ENCODE assay signal across 9 mouse cellular contexts in the genomic region with DNA sequence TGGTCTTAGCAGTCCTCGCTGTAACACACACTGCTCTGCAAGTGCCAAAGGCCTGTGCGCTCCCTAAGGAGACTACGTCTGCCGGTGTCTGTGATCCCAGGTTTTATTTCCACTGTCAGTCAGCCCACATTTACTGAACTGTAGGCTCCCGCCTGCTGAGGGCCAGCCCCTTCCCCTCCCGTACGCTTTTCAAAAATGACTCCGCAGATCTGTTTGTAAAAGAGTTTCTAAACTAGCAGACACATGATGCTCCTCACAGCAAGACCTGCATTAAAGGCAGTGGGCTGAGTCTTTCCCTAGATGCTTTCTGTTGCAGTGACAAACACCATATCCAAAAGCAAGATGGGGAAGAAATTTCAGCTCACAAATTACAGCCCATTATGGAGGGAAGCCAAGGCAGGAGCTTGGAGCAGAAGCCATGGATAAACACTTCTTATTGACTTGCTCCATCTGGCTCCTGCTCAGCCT. TPM values are rescaled to one million over a fixed set of nuclear protein-coding genes. Genes with fewer than 3 reads are reported as not detected.
A peak's percentile ranks its signal among the peaks of the same experiment; 100 is the strongest.
DNase-seq lines count a peak whose midpoint lies in the region; ATAC-seq lines count a peak whose summit lies in the region.
"Had no signal": no experiment of that assay in that cellular context is flagged by ENCODE, and none has a peak within 500 bp of the region (broad histone marks: within the 10 kb centered on the region; RNA-seq: fewer than 3 reads in every experiment).

No protein-coding gene starts in this region.

- H3K27ac ChIP-seq in forebrain, embryonic 15.5 days (replicated peaks) = peak overlapping the region; percentile 62
- H3K27ac ChIP-seq in forebrain, embryonic 12.5 days = no peak overlapping the region
- peak overlapping the region; percentile 68 for H3K27ac ChIP-seq in lung, embryonic 16.5 days (ENCODE audit: low read length)
- H3K27ac ChIP-seq in limb, embryonic 10.5 days = peak overlapping the region; percentile 72
- H3K27ac ChIP-seq in neural tube, embryonic 14.5 days (ENCODE audit: low read depth, low read length) = no peak overlapping the region

- no peak overlapping the region for H3K4me3 ChIP-seq in forebrain, embryonic 15.5 days
- no peak overlapping the region for H3K4me3 ChIP-seq in forebrain, embryonic 12.5 days (replicated peaks)
- H3K4me3 ChIP-seq in lung, embryonic 16.5 days (ENCODE audit: low read length) = no peak overlapping the region
- H3K4me3 ChIP-seq in limb, embryonic 10.5 days = no peak overlapping the region
- H3K4me3 ChIP-seq in neural tube, embryonic 14.5 days (ENCODE audit: low read depth, low read length) = no peak overlapping the region

- H3K36me3 ChIP-seq in forebrain, embryonic 15.5 days = no peaks in the 10 kb centered on the region
- no peaks in the 10 kb centered on the region for H3K36me3 ChIP-seq in forebrain, embryonic 12.5 days (replicated peaks)
- no peaks in the 10 kb centered on the region for H3K36me3 ChIP-seq in lung, embryonic 16.5 days (ENCODE audit: control insufficient read depth, insufficient read depth, low read length)
- no peaks in the 10 kb centered on the region for H3K36me3 ChIP-seq in limb, embryonic 10.5 days
- H3K36me3 ChIP-seq in neural tube, embryonic 14.5 days (ENCODE audit: control insufficient read depth, insufficient read depth, low read length) = no peaks in the 10 kb centered on the region

- 44% methylated on average over 8 of the region's 8 CpGs for WGBS in forebrain, embryonic 15.5 days
- 66% methylated on average over 8 of the region's 8 CpGs for WGBS in forebrain, embryonic 12.5 days
- 43% methylated on average over 8 of the region's 8 CpGs for WGBS in lung, embryonic 16.5 days
- 60% methylated on average over 8 of the region's 8 CpGs for WGBS in limb, embryonic 10.5 days
- 34% methylated on average over 8 of the region's 8 CpGs for WGBS in neural tube, embryonic 14.5 days

- no peak overlapping the region for H3K9ac ChIP-seq in forebrain, embryonic 15.5 days (replicated peaks)
- H3K9ac ChIP-seq in forebrain, embryonic 12.5 days = no peak overlapping the region
- H3K9ac ChIP-seq in lung, embryonic 16.5 days (ENCODE audit: low read length) = no peak overlapping the region; the same call in 1 of the 2 replicates
- no peak overlapping the region for H3K9ac ChIP-seq in neural tube, embryonic 14.5 days (replicated peaks; ENCODE audit: low read depth, low read length)

- peak; percentile 47; the same call in 1 of the 2 replicates for ATAC-seq in forebrain, embryonic 15.5 days (replicated peaks)
- no peak for ATAC-seq in forebrain, embryonic 12.5 days (ENCODE audit: low FRiP score)
- ATAC-seq in lung, embryonic 16.5 days (ENCODE audit: low read depth) = peak; percentile 72
- peak; percentile 34; the same call in 1 of the 2 replicates for ATAC-seq in neural tube, embryonic 14.5 days (ENCODE audit: low read depth)

- peaks cover 18% of the 10 kb centered on the region for H3K4me1 ChIP-seq in forebrain, embryonic 15.5 days
- H3K4me1 ChIP-seq in forebrain, embryonic 12.5 days = no peaks in the 10 kb centered on the region; the same call in 1 of the 2 replicates
- peaks cover 33% of the 10 kb centered on the region for H3K4me1 ChIP-seq in lung, embryonic 16.5 days (replicated peaks; ENCODE audit: control insufficient read depth, insufficient read depth, low read length)
- peaks cover 40% of the 10 kb centered on the region for H3K4me1 ChIP-seq in limb, embryonic 10.5 days
- H3K4me1 ChIP-seq in neural tube, embryonic 14.5 days (ENCODE audit: control insufficient read depth, insufficient read depth, low read length) = 0 out of 2 replicates have a peak, but pooled peaks cover 4% of the 10 kb centered on the region

- no peak for DNase-seq in lung, adult 18-20 months
- no peak for DNase-seq in limb, embryonic 10.5 days (ENCODE audit: low spot score)
- no peak for DNase-seq in spleen, postnatal 36 days (ENCODE audit: low spot score in 2 of 2)
- DNase-seq in layer of hippocampus, postnatal 25 days (ENCODE audit: extremely low spot score in 1 of 2, low spot score in 1 of 2) = no peak

- no peak overlapping the region for H3K4me2 ChIP-seq in forebrain, embryonic 15.5 days (replicated peaks)
- no peak overlapping the region for H3K4me2 ChIP-seq in forebrain, embryonic 12.5 days
- H3K4me2 ChIP-seq in lung, embryonic 16.5 days (ENCODE audit: low read depth, low read length) = no peak overlapping the region
- no peak overlapping the region for H3K4me2 ChIP-seq in neural tube, embryonic 14.5 days (ENCODE audit: low read depth, low read length)

- no peaks in the 10 kb centered on the region for H3K27me3 ChIP-seq in forebrain, embryonic 15.5 days
- no peaks in the 10 kb centered on the region for H3K27me3 ChIP-seq in forebrain, embryonic 12.5 days
- no peaks in the 10 kb centered on the region for H3K27me3 ChIP-seq in lung, embryonic 16.5 days (ENCODE audit: control insufficient read depth, insufficient read depth, low read depth, low read length)
- no peaks in the 10 kb centered on the region for H3K27me3 ChIP-seq in limb, embryonic 10.5 days (ENCODE audit: low read depth, poor library complexity, severe bottlenecking)
- H3K27me3 ChIP-seq in neural tube, embryonic 14.5 days (ENCODE audit: control insufficient read depth, insufficient read depth, low read length) = no peaks in the 10 kb centered on the region

- H3K9me3 ChIP-seq in forebrain, embryonic 15.5 days = no peaks in the 10 kb centered on the region
- H3K9me3 ChIP-seq in forebrain, embryonic 12.5 days = no peaks in the 10 kb centered on the region
- no peaks in the 10 kb centered on the region for H3K9me3 ChIP-seq in lung, embryonic 16.5 days (ENCODE audit: control insufficient read depth, low read length)
- H3K9me3 ChIP-seq in limb, embryonic 10.5 days (replicated peaks) = no peaks in the 10 kb centered on the region
- no peaks in the 10 kb centered on the region for H3K9me3 ChIP-seq in neural tube, embryonic 14.5 days (ENCODE audit: control insufficient read depth, low read length)

RNA-seq across cellular contexts. Expression of gene Lmntd1, which starts 21.6 kb away (rescaled TPM):
- polyA plus RNA-seq in forebrain, embryonic 15.5 days (2015; fragmentation: Nextera tagmentation; extraction: Ambion mirVana) = 0.50 and 0.83 TPM in 2 replicates
- polyA plus RNA-seq in forebrain, embryonic 12.5 days (2016; fragmentation: Nextera tagmentation; extraction: Ambion mirVana) = 0.29 and 0.47 TPM in 2 replicates
- polyA plus RNA-seq in lung, embryonic 16.5 days (2015; fragmentation: Nextera tagmentation; extraction: Ambion mirVana) = 0.83 and 1.3 TPM in 2 replicates
- 0.04 TPM in 1 of 2 replicates, not detected in the other for polyA plus RNA-seq in limb, embryonic 10.5 days (2016; fragmentation: Nextera tagmentation; extraction: Ambion mirVana)
- polyA plus RNA-seq in neural tube, embryonic 14.5 days (2014; fragmentation: Nextera tagmentation; extraction: Ambion mirVana) = 0.16 and 1.5 TPM in 2 replicates
- total RNA-seq in layer of hippocampus, postnatal 25 days (2021) = 1 to 10 TPM in 1 of 2 experiments, under 1 TPM in 1; 0.81 to 1.9 TPM

RNA-seq across cellular contexts. Expression of gene Tuba3b, which starts 23.0 kb away (rescaled TPM):
- polyA plus RNA-seq in forebrain, embryonic 15.5 days (2015; fragmentation: Nextera tagmentation; extraction: Ambion mirVana) = not detected in 2 replicates
- not detected in 2 replicates for polyA plus RNA-seq in forebrain, embryonic 12.5 days (2016; fragmentation: Nextera tagmentation; extraction: Ambion mirVana)
- not detected in 2 replicates for polyA plus RNA-seq in lung, embryonic 16.5 days (2015; fragmentation: Nextera tagmentation; extraction: Ambion mirVana)
- polyA plus RNA-seq in limb, embryonic 10.5 days (2016; fragmentation: Nextera tagmentation; extraction: Ambion mirVana) = not detected in 2 replicates
- polyA plus RNA-seq in neural tube, embryonic 14.5 days (2014; fragmentation: Nextera tagmentation; extraction: Ambion mirVana) = not detected in 2 replicates
- total RNA-seq in layer of hippocampus, postnatal 25 days (2021) = not detected
- total RNA-seq: left cerebral cortex, postnatal 36 days had no signal

Comparison
In these comparisons a context has a peak if more than half of its experiments do, and no peak if none do; other contexts are left out.
1. H3K27ac ChIP-seq: peak in forebrain, embryonic 15.5 days (single experiment), lung, embryonic 16.5 days (single experiment) and limb, embryonic 10.5 days (single experiment); none in forebrain, embryonic 12.5 days (single experiment) and neural tube, embryonic 14.5 days (single experiment).